Mouse (Mus musculus) forebrain, embryonic 14.5 days (tissue): Measurements from ENCODE around the gene Rora. TPM values are rescaled to one million over a fixed set of nuclear protein-coding genes. Genes with fewer than 3 reads are reported as not detected.

ENCODE experiments used
- ATAC-seq: fragments of 200-750 bp; cut with Nextera tagmentation; 2 replicates; pipeline ENCODE4 v1.8.0; 2017; ENCODE audit warnings: mild to moderate bottlenecking, moderate library complexity
- DNase-seq: peaks from one replicate; pipeline ENCODE4 v3.0.0-alpha.2; 2015; ENCODE audit warnings: low spot score
- H3K27ac ChIP-seq: fragments of 300-500 bp; sonication (generic); 2 replicates; pipeline ENCODE4 v1.5.1; 2014; ENCODE audit warnings: low read depth, mild to moderate bottlenecking, control low read depth, low read length, moderate library complexity
- H3K27me3 ChIP-seq: fragments of 300-500 bp; sonication (generic); replicated peaks from 2 replicates; pipeline ENCODE4 v1.6.1; 2014; ENCODE audit warnings: low read length, control low read depth, mixed read lengths; ENCODE audit not compliant: control insufficient read depth, insufficient read depth
- H3K36me3 ChIP-seq: fragments of 300-500 bp; sonication (generic); 2 replicates; pipeline ENCODE4 v1.6.1; 2014; ENCODE audit warnings: low read length, control low read depth; ENCODE audit not compliant: control insufficient read depth, insufficient read depth
- H3K4me1 ChIP-seq: fragments of 300-500 bp; sonication (generic); 2 replicates; pipeline ENCODE4 v1.6.1; 2014; ENCODE audit warnings: antibody characterized with exemption, low read length, control low read depth; ENCODE audit not compliant: control insufficient read depth, insufficient read depth
- H3K4me2 ChIP-seq: fragments of 300-500 bp; sonication (generic); 2 replicates; pipeline ENCODE4 v1.6.1; 2014; ENCODE audit warnings: mild to moderate bottlenecking, control low read depth, low read length
- H3K4me3 ChIP-seq: fragments of 300-500 bp; sonication (generic); 2 replicates; pipeline ENCODE4 v1.5.1; 2014; ENCODE audit warnings: low read depth, low read length, control low read depth
- H3K9ac ChIP-seq: fragments of 300-500 bp; sonication (generic); 2 replicates; pipeline ENCODE4 v1.6.1; 2014; ENCODE audit warnings: mild to moderate bottlenecking, low read length, control low read depth, moderate library complexity
- H3K9me3 ChIP-seq: fragments of 300-500 bp; sonication (generic); replicated peaks from 2 replicates; pipeline ENCODE4 v1.6.1; 2016; ENCODE audit warnings: low read length, control low read depth, mixed read lengths; ENCODE audit not compliant: control insufficient read depth
- WGBS: fragments of 180-500 bp; shearing (Covaris S2); extraction: QIAGEN DNeasy Blood & Tissue Kit; methylation state at CpG from one replicate; pipeline ENCODE4 v1.1.7; 2014; 5-methylcytosine and 5-hydroxymethylcytosine counted together
- polyA plus RNA-seq: library from polyadenylated mRNA; unstranded; fragments of >200 nt; fragmentation: Nextera tagmentation; extraction: Ambion mirVana; gene quantifications from 2 replicates; pipeline ENCODE4 v1.2.1, GENCODE M21; 2014

Rora gene
- polyA plus RNA-seq, 1 experiment from 2014 or later: 15.2 TPM

DNA sequence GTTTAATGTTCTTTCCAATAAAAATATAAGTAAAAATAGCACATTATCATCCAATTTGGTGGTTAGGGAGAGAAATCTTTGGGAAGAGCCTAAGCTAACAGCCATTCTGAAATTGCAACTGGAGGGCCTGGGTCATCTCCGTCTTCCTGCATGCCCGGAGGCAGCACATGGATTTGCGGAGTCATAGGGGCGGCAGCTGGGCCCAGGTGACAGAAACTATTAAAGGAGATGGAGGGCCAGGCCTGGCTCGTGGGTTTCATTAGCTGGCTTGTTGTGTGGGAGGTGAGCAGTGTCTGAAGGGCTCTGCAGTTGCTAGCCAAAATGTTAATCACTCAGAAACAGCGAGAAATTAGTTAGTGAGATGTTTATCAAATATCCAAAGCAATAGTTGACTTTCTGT is 590.0 kb downstream of the Rora start:
- H3K36me3 ChIP-seq: no peaks in the 10 kb centered on the region
- ATAC-seq (no peak), DNase-seq (peak; percentile 15)
- no peak overlapping the region for H3K4me3 ChIP-seq
- H3K9me3 ChIP-seq: no peaks in the 10 kb centered on the region
- no peaks in the 10 kb centered on the region for H3K27me3 ChIP-seq
- WGBS: 30% methylated on average over 6 of the region's 6 CpGs
- H3K4me2 ChIP-seq: no peak overlapping the region
- no peaks in the 10 kb centered on the region for H3K4me1 ChIP-seq
- no peak overlapping the region for H3K27ac ChIP-seq
- no peak overlapping the region for H3K9ac ChIP-seq

DNA sequence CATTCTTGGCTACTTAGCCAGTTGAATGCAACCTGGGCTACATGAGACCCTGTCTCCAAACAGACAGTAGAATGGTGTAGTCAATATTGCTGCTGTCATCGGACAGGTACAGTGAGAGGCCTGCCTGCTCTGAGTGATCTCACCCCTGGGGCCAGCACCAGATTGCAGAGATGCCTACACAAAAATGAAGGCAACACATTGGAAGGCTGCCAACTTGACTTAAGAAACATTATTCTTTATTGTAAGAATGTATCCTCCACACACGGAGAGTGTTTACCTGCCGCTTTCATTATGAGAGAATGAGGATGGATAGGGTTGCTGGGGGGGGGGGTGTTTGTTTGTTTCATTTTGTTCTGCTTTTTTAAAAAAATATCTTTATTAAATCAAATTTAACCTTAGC is 592.6 kb downstream of the Rora start:
- Histone ChIP-seq H3K9ac (no peak overlapping the region), H3K4me1 (no peaks in the 10 kb centered on the region), H3K4me3 (no peak overlapping the region), H3K27ac (no peak overlapping the region), H3K36me3 (no peaks in the 10 kb centered on the region), H3K9me3 (no peaks in the 10 kb centered on the region), H3K4me2 (no peak overlapping the region), H3K27me3 (no peaks in the 10 kb centered on the region)
- DNase-seq (peak; percentile 16), ATAC-seq (no peak)
- WGBS: 59% methylated on average over 3 of the region's 3 CpGs

DNA sequence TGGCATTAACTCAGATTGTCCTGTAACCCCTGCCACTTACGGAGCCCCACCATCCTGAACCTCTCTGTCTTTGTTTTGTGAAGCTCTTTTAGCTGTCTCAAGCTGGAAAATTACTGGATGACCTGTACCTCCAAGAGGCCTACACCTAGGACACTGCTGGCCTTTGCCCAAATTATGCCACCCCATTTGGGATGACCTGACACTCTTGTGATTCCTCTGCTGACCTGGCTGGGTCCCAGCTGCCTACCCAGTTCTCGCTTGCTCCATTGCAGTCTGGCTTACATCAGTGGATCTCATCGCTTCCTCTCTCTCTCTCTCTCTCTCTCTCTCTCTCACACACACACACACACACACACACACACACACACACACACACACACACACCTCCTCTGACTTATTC is 596.0 kb downstream of the Rora start:
- no peaks in the 10 kb centered on the region for H3K9me3 ChIP-seq
- no peak overlapping the region for H3K4me2 ChIP-seq
- H3K4me3 ChIP-seq: no peak overlapping the region
- no peaks in the 10 kb centered on the region for H3K36me3 ChIP-seq
- no peak overlapping the region for H3K27ac ChIP-seq
- H3K9ac ChIP-seq: no peak overlapping the region
- no peak for ATAC-seq
- no peak for DNase-seq
- 95% methylated on average over 3 of the region's 3 CpGs for WGBS
- no peaks in the 10 kb centered on the region for H3K27me3 ChIP-seq
- no peaks in the 10 kb centered on the region for H3K4me1 ChIP-seq

DNA sequence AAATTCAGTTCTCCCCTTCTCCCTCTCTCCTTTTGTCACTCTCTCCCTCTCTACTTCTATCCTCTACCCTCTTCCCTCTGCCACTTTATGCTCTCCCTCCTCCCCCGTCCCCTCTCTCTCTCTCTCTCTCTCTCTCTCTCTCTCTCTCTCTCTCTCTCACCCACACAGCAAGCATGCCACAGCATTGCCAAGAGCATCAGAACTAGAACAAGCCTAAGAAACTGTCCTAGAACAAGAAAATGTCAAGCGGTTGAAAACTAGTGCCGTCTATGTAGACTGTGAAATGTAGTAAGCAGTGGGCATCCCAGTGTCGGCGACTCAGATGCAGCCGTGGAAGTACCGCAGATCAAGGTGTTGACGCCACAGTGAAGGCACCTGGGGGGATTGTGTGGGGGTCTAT is 596.7 kb downstream of the Rora start:
- H3K4me3 ChIP-seq: no peak overlapping the region
- H3K4me2 ChIP-seq: no peak overlapping the region
- H3K27ac ChIP-seq: no peak overlapping the region
- no peaks in the 10 kb centered on the region for H3K9me3 ChIP-seq
- ATAC-seq (no peak), DNase-seq (no peak)
- H3K27me3 ChIP-seq: no peaks in the 10 kb centered on the region
- H3K4me1 ChIP-seq: no peaks in the 10 kb centered on the region
- no peak overlapping the region for H3K9ac ChIP-seq
- 91% methylated on average over 8 of the region's 8 CpGs for WGBS
- H3K36me3 ChIP-seq: no peaks in the 10 kb centered on the region

DNA sequence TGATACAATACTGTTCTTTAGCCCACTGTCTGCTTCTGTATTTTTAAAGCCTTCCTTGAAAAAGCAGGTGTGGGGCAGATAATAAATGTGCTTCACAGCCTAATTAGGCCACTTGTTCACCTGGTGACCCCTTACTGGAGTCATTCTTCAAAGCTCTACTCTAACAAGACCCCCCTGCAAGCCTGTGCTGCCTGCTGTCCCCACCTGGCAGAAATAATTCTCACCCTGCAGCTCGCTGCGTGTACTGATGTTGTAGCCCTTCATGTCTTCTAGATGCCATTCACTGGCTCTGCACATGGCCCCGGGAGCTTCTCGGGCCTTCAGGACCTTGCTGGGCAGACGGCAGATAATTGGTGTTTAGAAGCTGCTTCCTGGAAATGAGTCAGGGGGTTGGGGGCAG is 604.9 kb downstream of the Rora start:
- 56% methylated on average over 5 of the region's 5 CpGs for WGBS
- no peak for ATAC-seq
- H3K4me3 ChIP-seq: no peak overlapping the region
- H3K4me1 ChIP-seq: no peaks in the 10 kb centered on the region; the same call in 1 of the 2 replicates
- no peak overlapping the region for H3K27ac ChIP-seq
- no peak for DNase-seq
- H3K9me3 ChIP-seq: no peaks in the 10 kb centered on the region
- no peaks in the 10 kb centered on the region for H3K36me3 ChIP-seq
- H3K4me2 ChIP-seq: no peak overlapping the region
- H3K27me3 ChIP-seq: no peaks in the 10 kb centered on the region
- no peak overlapping the region for H3K9ac ChIP-seq

DNA sequence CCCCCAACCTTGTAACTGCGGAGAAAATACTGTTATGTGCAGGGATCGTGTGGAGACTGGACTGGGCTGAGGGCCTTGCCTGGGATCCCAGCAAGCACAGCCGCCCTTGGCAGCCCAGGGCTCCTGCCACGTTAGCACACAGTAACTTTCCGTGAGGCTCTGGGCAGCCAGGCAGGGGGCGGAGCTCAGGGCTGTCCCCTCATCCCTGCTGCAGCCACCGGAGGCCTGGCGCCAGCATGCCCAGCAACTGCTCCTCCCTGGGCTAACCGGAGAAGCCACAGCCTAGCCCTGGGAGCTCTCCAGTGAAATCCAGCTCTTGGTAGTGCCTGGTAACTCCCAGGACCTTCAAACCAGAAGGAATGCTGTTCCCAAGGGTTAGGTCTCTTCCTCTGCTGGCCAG is 605.8 kb downstream of the Rora start:
- Histone ChIP-seq H3K4me2 (no peak overlapping the region), H3K27ac (no peak overlapping the region)
- ATAC-seq: peak; percentile 57; the same call in 1 of the 2 replicates

DNA sequence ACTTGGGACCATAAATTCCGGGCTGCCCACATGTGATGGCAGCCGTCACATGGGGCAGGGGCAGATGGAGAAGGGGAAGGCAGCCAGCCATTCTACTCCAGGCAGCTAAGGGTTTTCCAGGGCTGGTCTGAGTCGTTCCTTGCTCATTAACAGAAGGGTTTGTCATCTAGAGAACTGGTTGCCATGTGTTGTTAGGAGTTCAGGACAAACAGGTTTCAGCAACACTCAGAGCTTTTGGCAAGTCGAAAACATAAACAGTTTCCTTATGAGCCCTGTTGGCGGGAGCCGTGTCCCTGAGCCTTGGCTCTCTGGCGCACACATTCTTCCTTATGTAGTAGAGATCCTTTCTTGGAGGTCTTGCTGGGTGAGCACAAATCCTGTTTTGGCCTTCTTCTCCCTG is 611.6 kb downstream of the Rora start:
- Histone ChIP-seq H3K9me3 (no peaks in the 10 kb centered on the region), H3K36me3 (no peaks in the 10 kb centered on the region), H3K4me2 (no peak overlapping the region), H3K9ac (no peak overlapping the region), H3K27me3 (no peaks in the 10 kb centered on the region), H3K4me1 (no peaks in the 10 kb centered on the region), H3K27ac (no peak overlapping the region), H3K4me3 (no peak overlapping the region)
- peak; percentile 63; the same call in 1 of the 2 replicates for ATAC-seq
- 64% methylated on average over 7 of the region's 7 CpGs for WGBS
- DNase-seq: peak; percentile 69

More for the DNA sequence above, 605.8 kb downstream of the Rora start:
- Histone ChIP-seq H3K9me3 (no peaks in the 10 kb centered on the region), H3K4me1 (no peaks in the 10 kb centered on the region; the same call in 1 of the 2 replicates), H3K27me3 (no peaks in the 10 kb centered on the region), H3K9ac (no peak overlapping the region), H3K36me3 (no peaks in the 10 kb centered on the region), H3K4me3 (no peak overlapping the region)
- DNase-seq: peak; percentile 52
- 7% methylated on average over 9 of the region's 9 CpGs for WGBS

DNA sequence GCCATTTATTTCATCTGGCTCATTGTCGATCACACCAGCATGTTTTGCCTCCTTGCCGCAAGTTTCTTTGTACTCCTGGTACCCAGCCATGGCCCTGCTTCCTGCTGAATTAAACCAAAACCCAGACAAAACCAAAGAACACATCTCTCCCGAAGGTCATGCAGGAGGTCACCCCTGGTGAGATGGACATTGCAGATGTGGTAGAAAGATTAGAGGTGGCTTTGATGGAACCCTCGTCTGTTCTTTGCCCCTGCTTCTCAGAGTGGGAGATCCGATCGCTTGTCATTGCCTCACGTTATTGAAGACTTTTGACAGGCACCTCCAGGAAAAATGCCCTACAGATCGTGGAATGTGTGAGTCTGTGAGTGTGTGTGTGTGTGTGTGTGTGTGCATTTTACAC is 616.8 kb downstream of the Rora start:
- ATAC-seq: no peak
- WGBS: 63% methylated on average over 8 of the region's 8 CpGs
- no peak overlapping the region for H3K27ac ChIP-seq

DNA sequence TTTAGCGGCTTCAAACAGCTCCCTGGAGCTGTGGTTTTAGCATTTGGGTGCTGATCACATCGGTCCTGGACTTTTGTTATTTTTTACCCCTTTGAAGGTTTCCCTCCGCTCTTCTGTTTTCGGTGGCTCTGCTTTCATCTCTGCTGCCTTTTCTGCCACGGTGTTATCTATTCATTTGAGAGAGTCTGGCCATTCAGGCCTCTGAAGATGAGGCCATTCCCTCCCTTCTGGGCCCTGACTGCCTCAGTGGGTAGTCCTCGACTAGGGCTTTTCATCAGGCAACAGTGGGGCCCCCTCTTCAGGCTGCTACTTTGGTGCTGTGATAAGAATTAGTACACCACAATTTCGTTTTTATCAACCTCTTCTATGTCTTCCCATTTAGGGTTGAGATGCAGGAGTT is 617.3 kb downstream of the Rora start:
- 38% methylated on average over 7 of the region's 7 CpGs for WGBS
- Histone ChIP-seq H3K4me1 (peaks cover 10% of the 10 kb centered on the region; the same call in 1 of the 2 replicates), H3K27ac (no peak overlapping the region), H3K36me3 (no peaks in the 10 kb centered on the region), H3K4me2 (no peak overlapping the region), H3K4me3 (no peak overlapping the region), H3K9me3 (no peaks in the 10 kb centered on the region), H3K27me3 (no peaks in the 10 kb centered on the region), H3K9ac (no peak overlapping the region)
- DNase-seq (peak; percentile 36), ATAC-seq (no peak)

More for the DNA sequence above, 616.8 kb downstream of the Rora start:
- no peak overlapping the region for H3K4me3 ChIP-seq
- peak; percentile 39 for DNase-seq
- H3K36me3 ChIP-seq: no peaks in the 10 kb centered on the region
- no peaks in the 10 kb centered on the region for H3K27me3 ChIP-seq
- H3K4me2 ChIP-seq: no peak overlapping the region
- no peak overlapping the region for H3K9ac ChIP-seq
- H3K9me3 ChIP-seq: no peaks in the 10 kb centered on the region
- H3K4me1 ChIP-seq: peaks cover 10% of the 10 kb centered on the region; the same call in 1 of the 2 replicates
